Mouse (Mus musculus) embryo, embryonic 9.5 days (tissue): ENCODE measurements around the gene Vmn1r236.

Source experiments
- DNase-seq: peaks from one replicate; pipeline ENCODE4 v3.0.0-alpha.2; 2017; ENCODE audit errors: extremely low spot score

The Vmn1r236 gene

DNA sequence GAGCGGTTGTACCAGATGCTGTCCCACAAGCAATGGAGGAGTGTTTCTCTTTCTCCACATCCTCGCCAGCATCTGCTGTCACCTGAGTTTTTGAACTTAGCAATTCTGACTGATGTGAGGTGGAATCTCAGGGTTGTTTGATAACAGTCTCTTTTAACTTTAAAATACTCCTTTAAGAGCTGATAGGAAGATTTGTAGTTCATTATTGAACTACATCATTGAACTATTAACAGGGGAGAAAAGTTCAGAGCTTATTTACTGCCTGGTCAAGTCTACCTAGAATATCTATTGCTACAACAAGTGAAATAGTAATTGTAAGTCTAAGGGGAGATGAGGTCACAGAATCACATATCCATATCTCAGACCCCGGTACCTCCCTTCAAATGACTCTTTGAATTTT lies at the start of gene Vmn1r236:
Vmn1r236 (plus strand) TSS at position 301 of the 400 bp plus-strand sequence.
- no peak for DNase-seq

- DNase-seq, result no peak
These were observed 26.6 kb upstream of the Vmn1r236 start, which contains the start of gene Vmn1r235 for GRCm38 (mm10) chr17:21256111-21256510. Vmn1r235 (plus strand) TSS chr17:21256411.

DNA sequence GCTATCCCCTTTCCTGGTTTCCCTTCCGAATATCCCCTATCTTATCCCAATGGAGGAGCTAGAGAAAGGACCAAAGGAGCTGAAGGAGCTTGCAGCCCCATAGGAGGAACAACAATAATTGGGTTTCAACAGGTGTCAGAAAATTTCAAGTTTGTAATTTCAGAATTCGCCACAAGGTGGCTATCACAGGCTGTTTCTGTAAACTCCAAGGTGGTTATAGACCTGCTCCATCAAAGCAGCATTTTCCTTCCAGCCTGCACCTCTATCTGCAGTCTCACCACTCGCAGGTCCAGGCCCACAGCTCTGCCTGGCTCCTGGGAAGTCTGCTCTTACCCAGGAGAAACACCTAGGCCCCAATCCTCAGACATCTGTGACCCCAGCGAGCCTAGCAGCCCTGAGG lies 10.6 kb upstream of the Vmn1r236 start:
- peak; percentile 28 for DNase-seq

- no peak for DNase-seq
These were observed 1.7 kb downstream of the Vmn1r236 start for GRCm38 (mm10) chr17:21284395-21284794.

GRCm38 (mm10) chr17:21289695-21290094 lies 7.0 kb downstream of the Vmn1r236 start:
- DNase-seq, result no peak

DNA sequence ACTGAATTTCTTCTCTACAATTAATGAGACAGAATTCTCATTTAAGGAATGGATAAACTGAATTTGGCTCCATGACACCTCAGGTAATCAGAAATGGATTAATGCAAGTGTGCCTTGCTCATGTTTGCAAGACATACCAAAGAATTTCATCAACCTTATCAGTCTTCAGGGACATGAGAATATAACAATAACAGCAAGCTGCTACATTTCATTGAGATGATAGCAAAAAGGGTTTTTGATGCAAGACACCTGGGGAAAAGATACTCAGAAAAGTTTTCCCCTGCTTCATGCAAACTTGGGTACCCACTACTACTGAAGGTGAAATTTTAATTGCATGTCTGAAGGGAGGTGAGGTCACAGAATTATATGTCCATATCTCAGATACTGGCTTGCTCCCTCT lies 28.8 kb downstream of the Vmn1r236 start, which contains the start of gene Vmn1r237:
Vmn1r237 (plus strand) TSS at position 301 of the 400 bp plus-strand sequence.
- DNase-seq, result no peak
